Mouse (Mus musculus) embryonic fibroblast, embryonic 13.5 days (primary cell): ENCODE data around the gene Lrguk.

Experiments
- CTCF ChIP-seq: IDR thresholded peaks from 2 replicates; pipeline ENCODE4 v1.5.1; 2011; ENCODE audit warnings: mild to moderate bottlenecking, control low read depth, low read length, moderate library complexity, borderline replicate concordance; ENCODE audit not compliant: insufficient read depth
- POLR2A ChIP-seq: IDR thresholded peaks from 2 replicates; pipeline ENCODE4 v1.6.1; 2011; ENCODE audit warnings: low read depth, mild to moderate bottlenecking, control low read depth, low read length, moderate library complexity

GRCm38 (mm10) chr6:34034096-34034495 is 4.8 kb downstream of the Lrguk start:
- no peak for TF ChIP-seq POLR2A
- no peak for TF ChIP-seq CTCF
